Mouse (Mus musculus): Measurements from ENCODE around the gene Caskin1. TPM values are rescaled to one million over a fixed set of nuclear protein-coding genes. Genes with fewer than 3 reads are reported as not detected.

Gene Caskin1
- total RNA-seq, 4 experiments from 2014 or later = 119 to 135 (median 127) TPM

- DNase-seq (ENCODE audit: low spot score in 2 of 2) = no peak
Observed at GRCm38 (mm10) chr17:24470701-24471527, 17.5 kb upstream of the Caskin1 start.

DNA sequence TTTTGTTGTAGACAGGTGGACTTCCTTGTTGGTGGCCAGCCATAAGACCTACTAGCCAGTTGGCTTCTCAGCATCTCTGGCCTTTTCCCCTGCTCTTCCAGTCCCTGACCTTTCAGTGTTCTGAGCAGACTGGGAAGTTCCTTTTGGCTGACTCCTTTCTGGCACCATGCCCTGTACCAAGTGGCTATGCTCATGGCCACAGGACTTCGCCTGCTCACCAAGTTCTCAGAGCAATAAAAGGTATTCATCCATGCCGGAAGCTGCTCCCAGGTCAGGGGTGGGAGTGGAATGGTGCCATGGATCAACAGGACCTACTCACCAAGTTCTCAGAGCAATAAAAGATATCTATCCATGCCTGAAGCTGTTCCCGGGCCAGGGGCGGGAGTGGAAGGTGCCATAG is 15.9 kb upstream of the Caskin1 start:
- DNase-seq (ENCODE audit: low spot score in 2 of 2) = no peak

GRCm38 (mm10) chr17:24473612-24474275 is 14.7 kb upstream of the Caskin1 start, which contains the start of gene Bricd5:
TSS of gene Bricd5 (plus strand) at chr17:24473884.
- DNase-seq (ENCODE audit: low spot score in 2 of 2) = no peak

- DNase-seq (ENCODE audit: low spot score in 2 of 2) = no peak
Observed at GRCm38 (mm10) chr17:24474557-24474956, 13.8 kb upstream of the Caskin1 start.

DNA sequence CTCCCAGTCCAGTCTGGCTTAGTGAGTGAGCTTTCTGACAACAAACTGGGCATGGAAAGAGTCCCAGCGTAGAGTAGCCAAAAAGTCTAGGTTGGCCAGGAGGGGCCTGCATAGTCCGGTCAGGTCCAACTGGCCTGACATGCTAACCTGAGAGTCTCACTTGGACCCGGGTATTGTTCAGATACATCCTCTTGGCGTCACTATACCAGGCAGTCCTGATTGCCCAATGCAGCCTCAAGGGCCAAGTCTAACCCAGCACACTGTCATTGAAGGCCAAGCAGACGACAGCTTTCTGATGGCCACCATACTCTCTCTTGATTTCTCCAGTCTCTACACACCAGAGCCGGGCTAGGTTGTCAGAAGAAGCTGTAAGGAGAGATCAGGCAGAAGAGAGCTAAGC is 12.8 kb upstream of the Caskin1 start:
- DNase-seq (ENCODE audit: low spot score in 2 of 2) = no peak

- DNase-seq (ENCODE audit: low spot score in 2 of 2) = no peak
Observed at GRCm38 (mm10) chr17:24476022-24476776, 12.2 kb upstream of the Caskin1 start.

DNA sequence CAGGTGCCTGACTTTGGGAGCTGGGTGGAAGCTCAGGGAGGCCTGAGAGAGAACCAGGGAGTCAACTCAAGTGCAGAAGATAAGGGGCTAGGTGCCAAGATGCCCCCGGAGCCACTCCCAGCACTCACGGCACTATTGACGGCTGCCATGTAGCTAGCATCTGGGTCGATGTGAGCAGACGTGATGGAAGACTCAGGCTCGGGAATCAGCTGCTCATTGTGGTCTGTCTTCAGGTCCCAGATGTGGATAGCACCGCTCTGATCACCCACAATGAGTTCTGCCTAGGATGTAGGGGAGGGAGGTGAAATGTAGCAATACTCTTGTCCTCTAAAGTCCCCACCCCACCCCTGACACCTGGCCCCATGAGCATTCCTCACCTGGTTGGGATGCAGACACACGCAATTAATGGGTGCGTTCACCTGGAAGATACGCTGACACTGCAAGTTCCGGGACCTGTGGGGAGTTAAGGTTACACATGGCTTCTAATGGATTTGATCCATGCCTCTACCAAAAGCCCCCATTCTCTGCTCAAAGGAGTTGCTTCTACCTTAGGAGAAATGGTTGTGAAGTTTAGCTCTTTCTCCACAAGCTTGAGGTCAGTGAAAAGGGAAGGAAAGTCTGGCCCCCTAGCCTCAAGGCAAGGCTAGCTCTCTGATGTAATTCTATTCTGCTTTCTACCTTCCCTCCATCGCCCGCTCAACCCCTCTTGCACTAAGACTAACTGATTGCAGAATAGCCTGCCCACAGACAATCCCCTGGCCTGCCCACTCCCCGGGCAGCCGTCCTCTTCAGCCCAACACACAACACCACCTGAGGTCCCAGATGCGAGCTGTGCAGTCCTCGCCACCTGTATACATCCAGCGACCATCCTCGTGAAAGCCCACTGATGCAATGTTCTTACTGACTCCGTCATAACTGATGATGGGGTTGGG is 11.1 kb upstream of the Caskin1 start:
- no peak for DNase-seq (ENCODE audit: low spot score in 2 of 2)

DNA sequence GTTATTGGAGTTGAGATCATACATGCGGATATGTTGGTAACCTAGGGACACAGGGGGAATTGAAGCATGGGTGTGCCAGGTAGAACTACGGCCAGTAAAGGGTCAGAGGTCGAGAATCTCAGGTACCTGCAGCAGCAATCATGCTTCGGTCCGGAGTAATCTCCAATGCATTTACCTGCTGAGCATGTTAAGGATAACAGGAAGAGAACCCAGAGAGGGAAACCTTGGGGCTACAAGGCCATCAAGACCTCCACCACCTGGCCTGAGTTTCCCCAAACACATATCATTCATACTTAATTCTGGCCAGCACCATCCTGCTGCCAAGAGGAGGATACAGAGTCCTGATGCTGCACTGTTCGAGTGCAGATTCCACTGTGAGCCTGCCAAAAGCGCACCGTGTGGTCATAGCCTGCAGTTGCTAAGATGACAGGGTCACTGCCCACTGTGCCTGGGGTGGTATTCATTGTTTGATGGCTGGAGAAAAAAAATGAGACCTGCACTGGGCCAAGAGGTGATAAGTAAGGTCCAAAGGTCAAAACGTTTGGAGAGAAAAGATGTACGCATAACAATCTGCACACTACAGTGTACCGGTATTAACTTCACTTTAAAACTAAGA is 10.3 kb upstream of the Caskin1 start:
- DNase-seq (ENCODE audit: low spot score in 2 of 2) = no peak

GRCm38 (mm10) chr17:24478663-24479380 is 9.6 kb upstream of the Caskin1 start, which contains the start of gene Mlst8:
TSS of gene Mlst8 (minus strand) at chr17:24479078.
- peak; percentile 93 to 96 for DNase-seq (ENCODE audit: low spot score in 2 of 2)

- no peak for DNase-seq (ENCODE audit: low spot score in 2 of 2)
Observed at GRCm38 (mm10) chr17:24479431-24479830, 9.0 kb upstream of the Caskin1 start.

GRCm38 (mm10) chr17:24480201-24480826 is 8.1 kb upstream of the Caskin1 start:
- DNase-seq (ENCODE audit: low spot score in 2 of 2) = no peak

DNA sequence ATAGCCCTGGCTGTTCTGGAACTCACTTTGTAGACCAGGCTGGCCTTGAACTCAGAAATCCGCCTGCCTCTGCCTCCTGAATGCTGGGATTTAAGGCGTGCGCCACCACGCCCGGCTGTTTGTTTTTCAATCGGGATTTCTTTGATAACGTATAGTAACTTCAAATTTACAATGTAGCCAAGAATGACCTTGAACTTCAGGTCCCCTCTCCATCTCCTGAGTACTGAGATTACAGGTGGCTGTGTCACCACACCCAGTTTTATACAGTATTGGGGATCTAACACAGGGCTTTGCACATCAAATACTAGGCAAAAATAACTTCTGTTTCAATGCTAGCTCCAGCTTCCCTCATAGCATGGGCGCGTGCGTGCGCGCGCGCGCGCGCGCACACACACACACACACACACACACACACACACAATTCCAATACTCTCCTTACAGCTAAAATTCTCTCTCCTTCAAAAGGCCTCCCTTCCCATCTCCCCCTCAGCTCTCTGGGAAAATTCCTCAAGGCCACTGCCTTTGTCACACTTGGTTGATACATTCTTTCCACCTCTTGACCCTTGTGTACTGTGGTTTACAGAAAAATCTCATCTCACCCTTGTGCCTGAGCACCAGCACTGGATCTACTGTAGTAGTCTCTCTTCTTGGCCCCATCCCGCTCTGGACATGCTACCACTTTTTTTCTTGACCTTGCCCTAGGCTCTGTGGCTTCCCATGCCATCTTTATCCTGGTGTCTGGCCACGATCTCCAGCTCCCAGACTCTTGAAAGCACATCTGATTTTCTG is 7.2 kb upstream of the Caskin1 start:
- no peak for DNase-seq (ENCODE audit: low spot score in 2 of 2)

- DNase-seq (ENCODE audit: low spot score in 2 of 2) = no peak
Observed at GRCm38 (mm10) chr17:24483495-24483894, 4.9 kb upstream of the Caskin1 start.

- no peak for DNase-seq (ENCODE audit: low spot score in 2 of 2)
Observed at GRCm38 (mm10) chr17:24485090-24485860, 3.1 kb upstream of the Caskin1 start.

- DNase-seq (ENCODE audit: low spot score in 2 of 2) = peak in 1 of 2 experiments; percentile 33
Observed at GRCm38 (mm10) chr17:24488662-24489264, 362 bp downstream of the Caskin1 start.

DNA sequence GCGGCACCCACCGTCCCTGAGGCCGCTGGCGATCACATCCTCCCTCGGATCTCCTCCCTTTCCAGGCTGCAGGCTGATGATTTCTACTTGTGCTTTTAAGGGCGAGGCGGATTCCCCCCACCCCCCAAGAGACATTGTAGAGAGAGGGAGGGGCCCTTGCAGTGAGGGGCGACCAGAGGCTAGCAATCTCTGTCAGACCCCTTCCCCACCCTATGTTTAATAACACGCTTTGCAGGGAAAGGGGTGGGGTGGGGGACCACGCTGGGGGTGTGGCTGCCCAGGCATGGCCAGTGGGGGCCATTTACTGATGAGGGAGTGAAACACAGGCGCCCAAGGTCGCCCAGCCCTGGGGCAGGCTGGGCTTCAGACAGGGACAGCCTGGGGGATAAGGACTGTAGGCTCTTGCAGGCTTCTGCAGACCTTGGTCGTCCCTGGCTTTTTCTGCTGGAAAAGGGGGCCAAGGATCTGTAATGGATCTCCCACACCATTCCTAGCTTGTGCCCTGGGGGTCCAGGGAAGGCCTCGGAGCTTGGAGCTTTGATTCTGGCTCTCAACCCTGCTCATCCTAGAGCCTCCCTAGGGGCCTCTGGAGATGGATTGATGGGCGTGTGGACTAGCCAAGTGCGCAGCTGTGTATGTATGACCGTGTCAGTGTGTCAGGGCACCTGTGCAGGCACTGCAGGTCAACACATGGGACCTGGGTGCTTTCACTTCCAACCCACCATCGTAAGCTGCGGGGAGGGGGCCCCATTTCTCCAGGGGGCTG is 1.0 kb downstream of the Caskin1 start:
- DNase-seq (ENCODE audit: low spot score in 2 of 2) = no peak

All from left cerebral cortex, adult 8-10 months (tissue).